Mouse (Mus musculus): ENCODE data around the gene Psap. TPM values are rescaled to one million over a fixed set of nuclear protein-coding genes. Genes with fewer than 3 reads are reported as not detected.
A peak's percentile ranks its signal among the peaks of the same experiment; 100 is the strongest.

The Psap gene
- polyA plus RNA-seq, 1 experiment: 665 TPM

DNA sequence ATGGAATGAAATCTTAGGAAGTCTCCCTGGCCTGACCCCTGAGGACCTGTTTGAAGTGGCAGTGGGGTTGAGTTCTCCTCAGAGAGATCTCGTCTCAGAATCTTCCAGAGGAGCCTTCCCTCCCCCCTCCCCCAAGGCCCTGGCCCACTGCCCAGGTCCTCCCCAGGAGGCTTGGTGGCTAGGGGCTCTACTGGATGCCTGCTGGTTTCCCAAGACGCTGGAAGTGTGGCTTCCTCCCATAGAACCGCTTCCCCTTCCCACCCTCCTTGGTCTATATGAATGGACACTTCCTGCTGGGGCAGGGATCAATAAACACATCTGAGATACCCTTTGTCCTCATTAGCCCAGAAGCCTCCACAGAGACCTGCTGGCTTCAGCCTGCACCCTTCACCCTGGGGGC is 73.8 kb downstream of the Psap start:
- Histone ChIP-seq H3K4me1 (ENCODE audit: control insufficient read depth, insufficient read depth, low read length) (peaks cover 28% of the 10 kb centered on the region), H3K4me3 (ENCODE audit: insufficient read depth, low read length) (no peak overlapping the region), H3K27ac (ENCODE audit: insufficient read depth, low read length) (peak overlapping the region; percentile 91)
- TF ChIP-seq POLR2A (IDR thresholded peaks at IDR 0.05; ENCODE audit: low read depth, low read length) (no peak), CTCF (IDR thresholded peaks at IDR 0.05; ENCODE audit: borderline replicate concordance, insufficient read depth, low read length) (no peak)

DNA sequence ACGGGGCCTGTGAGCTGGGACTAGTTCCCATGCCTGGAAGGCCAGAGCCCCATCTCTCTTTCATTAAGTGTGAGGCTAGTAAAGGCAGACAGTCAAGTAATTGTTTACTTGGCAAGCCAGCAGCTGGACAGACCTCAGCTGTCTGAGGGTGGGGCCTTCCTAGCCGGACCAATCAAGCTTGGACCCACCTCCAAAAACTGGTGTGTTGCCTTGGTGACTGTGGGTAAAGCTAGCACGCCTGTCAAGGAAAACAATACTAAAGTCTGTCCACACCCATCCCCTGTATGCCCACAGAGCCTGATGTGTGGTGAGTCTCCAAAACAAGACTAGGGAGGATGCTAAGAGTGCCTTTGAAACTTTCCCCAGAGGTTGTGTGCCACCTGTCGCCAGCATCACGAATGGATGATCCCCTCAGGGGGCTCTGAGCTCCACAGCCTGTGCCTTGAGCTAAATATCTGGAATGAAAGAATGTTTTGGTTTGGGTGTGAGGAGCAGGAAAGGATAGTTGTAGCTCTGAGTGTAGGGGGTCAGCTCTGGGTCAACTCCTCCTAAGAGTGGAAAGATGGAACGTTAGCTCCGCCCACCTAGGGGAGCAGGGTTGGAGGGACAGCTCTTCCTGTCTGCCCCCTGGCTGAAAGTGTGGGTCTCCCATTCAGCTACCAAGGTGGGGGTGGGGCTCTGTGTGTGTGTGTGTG is 74.5 kb downstream of the Psap start:
- TF ChIP-seq CTCF (IDR thresholded peaks at IDR 0.05; ENCODE audit: borderline replicate concordance, insufficient read depth, low read length) (no peak), POLR2A (IDR thresholded peaks at IDR 0.05; ENCODE audit: low read depth, low read length) (0 out of 2 replicates have a peak, but pooled peaks have one; percentile 22)
- H3K27ac ChIP-seq (ENCODE audit: insufficient read depth, low read length): peak overlapping the region; percentile 91
- peaks cover 28% of the 10 kb centered on the region for H3K4me1 ChIP-seq (ENCODE audit: control insufficient read depth, insufficient read depth, low read length)
- no peak overlapping the region for H3K4me3 ChIP-seq (ENCODE audit: insufficient read depth, low read length)

Other genes starting within 250 kb of the Psap start
- 1.1 and 1.6 TPM in 2 replicates for gene Spock2, start 171.4 kb upstream of the Psap start, polyA plus RNA-seq (2011; ENCODE audit: insufficient read length, low read depth, missing spikeins)
- gene Chst3, start 58.4 kb upstream of the Psap start, polyA plus RNA-seq (2011; ENCODE audit: insufficient read length, low read depth, missing spikeins): 0.13 and 0.63 TPM in 2 replicates
- gene Vsir, start 69.2 kb downstream of the Psap start, polyA plus RNA-seq (2011; ENCODE audit: insufficient read length, low read depth, missing spikeins): 5.1 and 7.7 TPM in 2 replicates
- not detected in 2 replicates for gene Gm17455, start 122.1 kb downstream of the Psap start, polyA plus RNA-seq (2011; ENCODE audit: insufficient read length, low read depth, missing spikeins)

Data from embryonic fibroblast, embryonic 13.5 days (primary cell).